In genomic region chr6:43343006-43343405, GRCm38 (mm10) we compare ENCODE assay signal across 22 mouse cellular contexts. TPM values are rescaled to one million over a fixed set of nuclear protein-coding genes. Genes with fewer than 3 reads are reported as not detected.
"Had no signal": no experiment of that assay in that cellular context is flagged by ENCODE, and none has a peak within 500 bp of the region (broad histone marks: within the 10 kb centered on the region; RNA-seq: fewer than 3 reads in every experiment).

No protein-coding gene starts in this region.

- H3K4me2 ChIP-seq: liver, embryonic 15.5 days; lung, embryonic 15.5 days; midbrain, embryonic 11.5 days; midbrain, embryonic 13.5 days; neural tube, embryonic 13.5 days; neural tube, embryonic 15.5 days; stomach, embryonic 15.5 days had no signal

- DNase-seq: liver, postnatal 0 days; lung, adult 2 months; right cerebral cortex, postnatal 25 days; thymus, adult 2 months; thymus, postnatal 25 days; thymus, postnatal 4 days had no signal

- H3K27me3 ChIP-seq: liver, embryonic 15.5 days; lung, embryonic 15.5 days; megakaryocyte, embryonic 14.5 days; midbrain, embryonic 13.5 days; neural tube, embryonic 13.5 days; neural tube, embryonic 15.5 days; stomach, embryonic 15.5 days had no signal

- H3K4me3 ChIP-seq: liver, embryonic 15.5 days; lung, embryonic 15.5 days; megakaryocyte, embryonic 14.5 days; midbrain, embryonic 13.5 days; myocyte; neural tube, embryonic 13.5 days; neural tube, embryonic 15.5 days; stomach, embryonic 15.5 days had no signal

- H3K9me3 ChIP-seq: liver, embryonic 15.5 days; lung, embryonic 15.5 days; megakaryocyte, embryonic 14.5 days; midbrain, embryonic 13.5 days; neural tube, embryonic 13.5 days; neural tube, embryonic 15.5 days; stomach, embryonic 15.5 days had no signal

- H3K36me3 ChIP-seq: liver, embryonic 15.5 days; lung, embryonic 15.5 days; midbrain, embryonic 13.5 days; neural tube, embryonic 13.5 days; neural tube, embryonic 15.5 days; stomach, embryonic 15.5 days had no signal

- ATAC-seq: liver, postnatal 0 days; lung, postnatal 0 days; midbrain, embryonic 13.5 days; midbrain, embryonic 16.5 days had no signal

- H3K4me1 ChIP-seq: liver, embryonic 15.5 days; neural tube, embryonic 13.5 days; neural tube, embryonic 15.5 days; stomach, embryonic 15.5 days had no signal

- H3K9ac ChIP-seq: liver, embryonic 15.5 days; liver, postnatal 0 days; lung, embryonic 15.5 days; midbrain, embryonic 13.5 days; neural tube, embryonic 13.5 days; neural tube, embryonic 15.5 days; stomach, embryonic 15.5 days had no signal

- H3K27ac ChIP-seq: liver, embryonic 15.5 days; lung, embryonic 15.5 days; macrophage; midbrain, embryonic 13.5 days; neural tube, embryonic 13.5 days; neural tube, embryonic 15.5 days; stomach, embryonic 15.5 days; stomach, postnatal 0 days had no signal

RNA-seq across cellular contexts. Expression of gene Nobox, which starts 33.7 kb away (rescaled TPM):
- total RNA-seq: megakaryocyte progenitor cell, adult 5-6 weeks had no signal
- polyA plus RNA-seq: liver, embryonic 15.5 days; liver, postnatal 0 days; lung, postnatal 0 days; macrophage; midbrain, embryonic 11.5 days; midbrain, embryonic 13.5 days; midbrain, embryonic 16.5 days; myocyte; neural tube, embryonic 11.5 days; neural tube, embryonic 13.5 days; neural tube, embryonic 15.5 days; spleen, adult 2 months; stomach, postnatal 0 days had no signal
